Mouse (Mus musculus): Measurements from ENCODE around the gene Cyfip2. TPM values are rescaled to one million over a fixed set of nuclear protein-coding genes. Genes with fewer than 3 reads are reported as not detected.

Gene Cyfip2
- total RNA-seq, 4 experiments from 2014 or later: 63.9 to 70.3 (median 66.7) TPM

GRCm38 (mm10) chr11:46276778-46277177, 35.9 kb downstream of the Cyfip2 start:
- DNase-seq (ENCODE audit: low spot score): no peak

- no peak for DNase-seq (ENCODE audit: low spot score)
Observed at GRCm38 (mm10) chr11:46276168-46276567, 36.5 kb downstream of the Cyfip2 start.

GRCm38 (mm10) chr11:46275302-46275701, 37.4 kb downstream of the Cyfip2 start:
- DNase-seq (ENCODE audit: low spot score): peak; percentile 52

GRCm38 (mm10) chr11:46273969-46274368, 38.7 kb downstream of the Cyfip2 start:
- no peak for DNase-seq (ENCODE audit: low spot score)

- no peak for DNase-seq (ENCODE audit: low spot score)
Observed at GRCm38 (mm10) chr11:46272058-46272681, 40.5 kb downstream of the Cyfip2 start.

- no peak for DNase-seq (ENCODE audit: low spot score)
Observed at GRCm38 (mm10) chr11:46269893-46270292, 42.8 kb downstream of the Cyfip2 start.

- no peak for DNase-seq (ENCODE audit: low spot score)
Observed at GRCm38 (mm10) chr11:46269391-46269790, 43.3 kb downstream of the Cyfip2 start.

GRCm38 (mm10) chr11:46268991-46269390, 43.7 kb downstream of the Cyfip2 start:
- no peak for DNase-seq (ENCODE audit: low spot score)

GRCm38 (mm10) chr11:46265031-46265786, 47.5 kb downstream of the Cyfip2 start:
- no peak for DNase-seq (ENCODE audit: low spot score)

- DNase-seq (ENCODE audit: low spot score): no peak
Observed at GRCm38 (mm10) chr11:46264584-46264983, 48.1 kb downstream of the Cyfip2 start.

GRCm38 (mm10) chr11:46263291-46263690, 49.4 kb downstream of the Cyfip2 start:
- no peak for DNase-seq (ENCODE audit: low spot score)

- no peak for DNase-seq (ENCODE audit: low spot score)
Observed at GRCm38 (mm10) chr11:46262854-46263253, 49.8 kb downstream of the Cyfip2 start.

GRCm38 (mm10) chr11:46258749-46259148, 53.9 kb downstream of the Cyfip2 start:
- DNase-seq (ENCODE audit: low spot score): no peak

GRCm38 (mm10) chr11:46258207-46258606, 54.5 kb downstream of the Cyfip2 start:
- no peak for DNase-seq (ENCODE audit: low spot score)

- DNase-seq (ENCODE audit: low spot score): no peak
Observed at GRCm38 (mm10) chr11:46255291-46255690, 57.4 kb downstream of the Cyfip2 start.

GRCm38 (mm10) chr11:46251994-46252393, 60.7 kb downstream of the Cyfip2 start:
- DNase-seq (ENCODE audit: low spot score): peak; percentile 37

- no peak for DNase-seq (ENCODE audit: low spot score)
Observed at GRCm38 (mm10) chr11:46248352-46248751, 64.3 kb downstream of the Cyfip2 start.

- DNase-seq (ENCODE audit: low spot score): no peak
Observed at GRCm38 (mm10) chr11:46246393-46246792, 66.3 kb downstream of the Cyfip2 start.

- no peak for DNase-seq (ENCODE audit: low spot score)
Observed at GRCm38 (mm10) chr11:46245926-46246325, 66.7 kb downstream of the Cyfip2 start.

GRCm38 (mm10) chr11:46244731-46245604, 67.7 kb downstream of the Cyfip2 start:
- DNase-seq (ENCODE audit: low spot score): no peak

- DNase-seq (ENCODE audit: low spot score): no peak
Observed at GRCm38 (mm10) chr11:46241985-46242384, 70.7 kb downstream of the Cyfip2 start.

- DNase-seq (ENCODE audit: low spot score): no peak
Observed at GRCm38 (mm10) chr11:46241150-46241673, 71.4 kb downstream of the Cyfip2 start.

Data from heart, adult 8-10 months (tissue).